Mouse (Mus musculus) thymus, postnatal 4 days (tissue): ENCODE measurements around the gene Cntnap1.

ENCODE experiments used
- DNase-seq: peaks from one replicate; pipeline ENCODE4 v3.0.0; 2021

Gene Cntnap1

GRCm38 (mm10) chr11:101170811-101171610, 688 bp downstream of the Cntnap1 start, which contains the start of gene Plekhh3:
Gene Plekhh3, minus strand, starts transcription at chr11:101171351.
- peak; percentile 81 for DNase-seq

GRCm38 (mm10) chr11:101171721-101172433, 1.6 kb downstream of the Cntnap1 start:
- DNase-seq = peak; percentile 63

- DNase-seq = no peak
These were observed 2.1 kb downstream of the Cntnap1 start for GRCm38 (mm10) chr11:101172434-101172815.

- DNase-seq = peak; percentile 34
These were observed 2.8 kb downstream of the Cntnap1 start for GRCm38 (mm10) chr11:101173112-101173511.

- peak; percentile 85 for DNase-seq
These were observed 3.5 kb downstream of the Cntnap1 start for GRCm38 (mm10) chr11:101173631-101174388.

- DNase-seq = no peak
These were observed 4.0 kb downstream of the Cntnap1 start for GRCm38 (mm10) chr11:101174389-101174745.

GRCm38 (mm10) chr11:101174851-101175628, 4.7 kb downstream of the Cntnap1 start, which contains the start of gene Ccr10:
Gene Ccr10, minus strand, starts transcription at chr11:101175443.
- DNase-seq = no peak

- DNase-seq = no peak
These were observed 5.4 kb downstream of the Cntnap1 start for GRCm38 (mm10) chr11:101175636-101176116.

- peak; percentile 36 for DNase-seq
These were observed 5.9 kb downstream of the Cntnap1 start for GRCm38 (mm10) chr11:101176117-101176691.

- DNase-seq = peak; percentile 91
These were observed 6.8 kb downstream of the Cntnap1 start for GRCm38 (mm10) chr11:101176933-101177773.

GRCm38 (mm10) chr11:101178061-101179058, 8.0 kb downstream of the Cntnap1 start:
- DNase-seq = no peak

GRCm38 (mm10) chr11:101179306-101179705, 9.0 kb downstream of the Cntnap1 start:
- DNase-seq = no peak

GRCm38 (mm10) chr11:101180261-101180660, 9.9 kb downstream of the Cntnap1 start:
- DNase-seq = no peak

- peak; percentile 75 for DNase-seq
These were observed 10.8 kb downstream of the Cntnap1 start for GRCm38 (mm10) chr11:101180846-101181740.

- no peak for DNase-seq
These were observed 11.6 kb downstream of the Cntnap1 start for GRCm38 (mm10) chr11:101181961-101182360.

- DNase-seq = no peak
These were observed 12.6 kb downstream of the Cntnap1 start for GRCm38 (mm10) chr11:101182771-101183517.

GRCm38 (mm10) chr11:101184984-101185383, 14.7 kb downstream of the Cntnap1 start:
- DNase-seq = no peak

GRCm38 (mm10) chr11:101185441-101185840, 15.1 kb downstream of the Cntnap1 start:
- no peak for DNase-seq
